Mouse (Mus musculus) telencephalon, adult 2 months (tissue): ENCODE measurements at regions not wholly inside any gene's neighbourhood (a gene's known extent, or its start where the extent isn't known, plus 50 kb on each side); places are given as distances from the start of the nearest gene placed in this dataset.

ENCODE experiments used
- DNase-seq: peaks from one replicate; pipeline ENCODE4 v3.0.0-alpha.2; 2011; ENCODE audit warnings: low read depth, low spot score

DNA sequence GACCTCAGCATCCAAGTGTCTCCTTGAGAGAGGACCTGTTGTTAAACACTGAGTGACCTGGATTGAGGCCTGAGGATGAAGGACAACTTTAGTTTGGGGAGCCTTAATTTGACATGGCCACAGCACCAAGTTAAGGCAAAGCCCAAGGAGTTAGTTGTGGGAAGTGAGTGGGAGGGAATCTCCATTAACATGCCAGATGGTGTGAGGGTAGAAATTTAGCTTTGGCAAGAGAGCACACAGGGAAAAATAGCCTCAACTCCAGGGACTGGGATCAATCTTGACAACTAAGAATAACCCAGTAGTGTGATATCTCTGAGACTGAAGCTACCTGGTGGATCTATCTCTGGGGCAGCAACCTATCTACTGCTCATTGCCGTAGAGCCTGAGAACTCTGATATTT is 105.4 kb downstream of the Ahr start:
- peak; percentile 55 for DNase-seq

DNA sequence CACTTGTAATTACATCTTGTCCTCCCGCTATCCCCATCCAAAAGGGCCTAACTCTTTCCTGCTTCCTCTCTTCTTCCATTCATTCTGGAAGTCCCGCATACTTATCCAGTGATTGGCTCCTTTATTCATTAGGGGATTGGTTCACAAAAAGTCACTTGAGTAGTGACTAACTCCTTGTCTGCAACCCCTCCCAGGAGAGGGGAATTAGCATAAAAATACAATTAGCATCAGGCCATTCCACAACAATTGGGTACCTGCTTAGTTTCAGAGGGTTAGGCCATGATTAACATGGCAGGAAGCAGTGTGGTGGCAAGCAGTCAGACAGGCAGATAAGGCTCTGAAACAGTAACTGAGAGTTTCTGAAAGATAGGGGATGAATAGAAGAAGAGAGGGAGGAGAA is 115.6 kb downstream of the Ahr start:
- no peak for DNase-seq

DNA sequence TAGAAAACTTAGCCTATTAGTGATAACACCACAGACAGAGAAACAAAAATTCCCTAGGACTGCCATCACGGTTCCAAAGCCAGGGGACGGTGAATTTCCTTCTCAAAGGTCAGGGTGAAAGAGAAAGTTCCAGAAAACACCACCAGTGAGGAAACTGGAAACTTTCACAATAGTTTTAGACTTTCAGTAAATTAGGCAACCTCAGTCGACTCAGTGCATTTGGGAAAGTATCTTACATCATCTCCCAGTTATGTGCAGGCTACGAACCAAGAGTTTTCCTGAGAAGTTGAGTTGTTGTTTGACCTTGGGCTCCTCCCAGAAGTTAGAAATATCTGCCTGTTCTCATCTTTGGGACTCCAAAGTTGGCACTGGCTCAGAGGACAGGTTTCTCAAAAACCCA is 116.9 kb downstream of the Ahr start:
- no peak for DNase-seq

DNA sequence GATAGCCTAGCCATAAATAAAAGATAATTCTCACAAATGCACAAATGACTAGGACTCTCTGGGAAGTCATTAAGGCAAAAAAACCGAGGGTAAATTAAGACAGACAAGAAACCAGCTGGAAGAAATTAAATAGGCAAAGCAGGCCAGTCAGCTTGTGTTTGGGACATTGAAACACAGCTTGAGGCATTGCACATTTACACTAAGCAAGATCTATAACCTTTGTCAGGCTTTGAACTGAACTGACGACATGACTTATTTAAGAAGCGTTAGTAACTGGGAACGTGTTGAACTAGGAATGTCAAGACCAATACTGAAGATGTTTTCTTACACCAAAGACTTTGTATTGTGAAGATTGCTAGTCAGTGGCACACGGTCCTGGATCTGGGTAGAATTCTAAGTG is 118.3 kb downstream of the Ahr start:
- DNase-seq = no peak

DNA sequence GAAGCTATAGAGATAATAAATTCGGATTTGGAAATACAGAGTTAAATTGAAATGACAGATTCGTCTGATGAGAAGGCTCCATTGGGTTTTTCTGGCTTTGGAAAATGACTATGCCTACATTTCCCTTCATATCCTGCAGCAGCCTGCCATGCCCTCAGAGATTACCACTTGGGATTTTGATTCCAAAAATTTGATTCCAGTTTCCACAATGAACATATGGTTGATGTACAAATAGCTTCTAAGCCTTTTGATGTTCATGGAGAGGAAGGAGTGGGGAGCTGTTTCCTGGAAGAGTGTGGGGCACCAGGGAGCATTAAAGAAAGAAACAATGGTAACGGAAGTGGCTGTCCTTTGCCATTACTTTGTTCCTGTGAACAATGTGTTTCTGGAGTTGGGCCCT is 122.1 kb downstream of the Ahr start:
- DNase-seq = no peak

DNA sequence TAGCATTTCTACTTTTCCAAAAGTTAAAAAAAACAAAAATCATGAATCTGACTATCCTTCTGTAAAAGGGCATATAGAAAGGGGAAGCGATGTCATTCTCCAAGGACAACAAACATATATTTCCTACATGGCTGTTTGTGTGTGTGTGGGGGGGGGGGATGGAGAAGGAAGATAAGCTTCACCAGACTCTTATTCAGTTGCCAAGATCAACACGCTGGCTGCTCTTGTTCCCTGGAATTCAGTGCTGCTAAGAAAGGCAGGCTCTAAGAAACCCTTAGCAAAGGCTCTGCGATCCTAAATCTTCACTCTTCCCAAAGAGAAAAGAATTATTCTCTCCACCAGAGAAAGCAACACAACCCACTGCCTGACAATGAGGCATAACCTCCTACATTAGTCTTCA is 126.4 kb downstream of the Ahr start:
- no peak for DNase-seq

DNA sequence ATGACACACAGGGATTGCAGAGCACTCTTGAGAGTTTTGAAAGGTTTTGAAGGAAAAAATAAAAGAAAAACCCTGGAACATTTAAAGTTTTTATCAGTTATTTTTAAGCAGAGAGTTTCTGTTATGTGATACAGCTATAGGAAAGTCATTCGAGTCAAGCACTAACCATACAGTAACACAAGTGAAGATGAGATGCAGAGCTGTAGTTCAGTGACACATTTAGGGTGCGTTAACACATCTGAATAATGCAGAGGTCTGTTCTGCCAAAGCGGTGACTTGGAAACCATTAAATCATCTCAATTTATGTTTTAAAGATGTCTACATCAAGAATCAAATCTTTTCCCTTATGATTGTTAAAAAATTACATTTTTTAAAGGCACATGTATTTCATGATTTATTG is 126.8 kb downstream of the Ahr start:
- no peak for DNase-seq

DNA sequence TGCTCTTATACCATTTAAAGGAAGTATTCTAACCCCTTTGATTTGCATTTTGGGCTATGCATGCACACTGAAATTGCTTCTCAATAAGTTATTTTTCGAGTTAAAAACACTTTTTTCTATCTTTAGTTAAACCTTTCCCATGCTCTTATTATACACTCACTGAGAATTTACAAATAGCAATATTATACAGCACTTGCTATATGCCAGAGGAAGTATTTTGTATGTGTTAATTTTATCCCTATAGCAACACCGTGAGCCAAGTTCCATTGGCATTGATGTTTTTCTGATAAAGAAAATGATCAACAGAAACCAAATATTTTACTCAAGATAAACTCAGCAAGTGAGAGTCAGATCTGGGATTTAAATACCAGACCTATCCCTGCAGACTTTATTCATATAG is 133.0 kb downstream of the Ahr start:
- DNase-seq = no peak

DNA sequence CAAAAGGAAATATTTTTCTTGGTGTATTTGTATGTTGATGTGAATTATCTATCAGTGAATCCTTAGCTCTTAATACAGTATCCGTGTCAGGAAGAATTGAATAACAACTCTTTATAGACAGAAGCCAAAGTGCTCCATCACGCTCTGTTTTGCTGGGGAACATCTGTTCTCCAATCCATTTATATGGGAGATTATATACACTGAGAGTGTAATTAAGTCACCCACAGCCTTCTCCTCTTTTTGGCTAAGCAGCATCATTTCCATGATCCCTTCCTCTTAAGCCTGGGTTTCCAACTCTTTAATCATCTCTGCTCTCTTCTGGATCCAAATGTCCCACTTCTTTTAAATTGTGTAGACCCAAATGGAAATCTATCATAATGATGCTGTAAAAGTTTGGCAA is 133.6 kb downstream of the Ahr start:
- peak; percentile 47 for DNase-seq

DNA sequence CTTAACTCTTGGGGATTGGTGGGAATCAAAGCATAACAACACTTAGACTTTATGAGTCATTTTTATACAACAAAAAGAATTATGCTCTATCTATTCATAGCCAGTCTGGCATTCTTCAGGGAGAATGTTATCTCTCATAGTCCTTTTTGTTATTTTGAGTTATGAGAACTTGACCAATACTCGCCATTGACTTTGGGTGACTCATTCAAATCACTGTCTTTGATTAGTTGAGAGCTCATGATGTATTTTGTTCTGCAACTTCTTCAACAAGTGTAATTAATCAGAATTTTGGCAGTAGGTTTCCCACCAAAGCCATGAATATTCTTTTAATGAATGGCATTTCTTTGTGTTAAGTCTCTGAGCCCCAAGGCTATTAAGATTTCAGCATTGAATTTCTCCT is 139.6 kb downstream of the Ahr start:
- DNase-seq = no peak

DNA sequence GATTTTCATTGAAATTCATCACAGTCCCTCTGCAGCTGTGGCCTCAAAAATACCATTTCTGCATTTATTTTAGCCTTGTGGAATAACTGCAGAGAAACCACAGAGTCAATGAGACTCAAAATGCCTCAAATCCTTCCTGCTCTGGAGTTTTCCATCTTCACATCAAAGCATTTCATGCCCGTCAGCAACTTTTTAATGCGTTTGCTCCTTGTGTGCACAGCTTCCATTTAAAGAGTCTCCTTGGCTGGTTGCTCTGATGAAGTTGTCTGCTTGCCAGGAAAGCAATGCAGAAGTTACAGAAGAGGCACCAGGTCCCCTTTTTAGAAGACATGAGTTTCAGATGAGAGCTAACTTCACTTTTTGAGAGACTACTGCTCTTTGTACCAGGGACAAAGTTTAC is 142.7 kb downstream of the Ahr start:
- DNase-seq = peak; percentile 49

DNA sequence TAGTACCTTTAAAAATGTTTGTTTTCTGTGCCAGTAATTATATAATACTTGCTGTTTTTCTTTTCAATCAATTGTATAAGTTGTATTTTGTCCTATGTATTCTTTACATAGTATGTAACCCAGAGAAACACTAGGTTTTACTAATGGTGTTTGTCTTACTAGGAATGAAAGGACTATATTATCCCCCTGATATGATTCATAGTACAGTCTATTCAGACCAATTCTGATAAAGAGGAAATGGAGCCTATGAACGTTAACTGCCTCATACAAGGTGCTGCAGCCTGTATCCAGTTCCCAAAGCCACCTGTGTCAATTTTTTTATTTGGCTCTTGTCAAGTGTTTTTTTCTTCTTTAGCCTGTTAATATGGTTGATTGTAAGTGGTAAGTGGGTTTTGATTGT is 144.6 kb downstream of the Ahr start:
- DNase-seq = no peak

DNA sequence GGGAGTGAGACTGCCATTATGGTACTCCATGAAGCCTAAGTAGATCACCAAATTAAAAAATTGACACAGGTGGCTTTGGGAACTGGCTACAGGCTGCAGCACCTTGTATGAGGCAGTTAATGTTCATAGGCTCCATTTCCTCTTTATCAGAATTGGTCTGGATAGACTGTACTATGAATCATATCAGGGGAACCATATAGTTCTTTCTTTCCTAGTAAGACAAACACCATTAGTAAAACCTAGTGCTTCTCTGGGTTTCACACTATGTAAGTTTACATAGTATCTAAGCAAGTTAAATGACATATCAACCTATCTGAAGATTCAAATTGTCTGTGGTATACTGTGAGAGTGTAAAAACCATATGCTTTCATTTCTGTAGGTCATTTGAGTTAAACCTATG is 145.0 kb downstream of the Ahr start:
- DNase-seq = no peak

DNA sequence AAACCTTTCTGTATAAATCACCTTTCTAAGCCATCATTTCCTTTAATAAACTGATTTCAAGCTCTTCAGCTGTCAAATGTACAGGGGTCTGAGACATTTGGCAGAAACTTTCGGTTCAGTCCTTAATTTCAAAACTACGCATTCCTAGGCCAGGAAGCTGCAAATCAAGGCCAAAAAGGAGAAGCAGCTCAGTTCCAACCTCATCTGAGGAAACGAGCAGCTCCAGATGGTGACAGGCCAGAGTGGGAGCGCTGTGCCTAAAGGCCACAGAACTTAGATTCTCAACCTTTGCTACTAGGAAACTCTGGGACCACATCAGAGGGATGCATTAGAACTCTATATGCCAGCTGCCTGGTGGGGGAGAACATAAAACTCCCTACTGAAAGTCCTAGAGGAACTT is 150.6 kb downstream of the Ahr start:
- DNase-seq = no peak

DNA sequence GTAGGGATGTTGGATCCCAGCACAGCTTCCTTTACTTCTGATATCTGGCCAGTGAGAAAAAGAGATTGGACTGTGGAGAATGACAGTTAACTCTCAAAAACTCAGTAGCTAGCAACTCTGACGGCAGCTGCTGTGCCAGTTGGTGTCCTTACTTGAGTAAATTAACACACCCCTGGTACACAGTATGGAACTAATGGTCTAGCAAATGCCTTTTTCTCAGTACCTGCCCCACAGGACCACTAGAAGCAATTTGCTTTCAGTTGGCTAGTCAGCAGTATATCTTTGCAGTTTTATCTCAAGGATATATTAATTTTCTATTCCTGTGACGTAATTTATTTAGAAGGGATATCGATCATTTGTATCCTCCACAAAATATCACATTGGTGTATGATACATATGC is 157.6 kb downstream of the Ahr start:
- no peak for DNase-seq

DNA sequence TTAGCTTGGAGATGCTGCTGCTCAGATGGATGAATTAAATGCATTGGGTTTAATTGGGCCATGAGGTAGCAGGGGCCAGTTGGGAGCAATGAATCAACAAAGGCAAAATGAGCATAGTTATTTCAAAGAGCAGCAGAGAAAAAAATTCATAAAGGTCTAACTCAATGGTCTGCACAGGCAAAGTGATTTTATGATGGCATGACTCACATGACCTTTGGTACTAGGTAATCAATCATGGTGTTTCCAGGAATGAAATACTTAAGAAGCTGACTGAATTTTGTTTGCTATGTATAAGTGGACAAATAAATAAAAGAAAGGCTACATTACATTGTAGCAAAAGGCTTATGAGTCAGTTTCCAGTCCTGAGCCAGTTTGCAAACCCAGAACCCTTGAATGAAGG is 158.5 kb downstream of the Ahr start:
- DNase-seq = no peak

DNA sequence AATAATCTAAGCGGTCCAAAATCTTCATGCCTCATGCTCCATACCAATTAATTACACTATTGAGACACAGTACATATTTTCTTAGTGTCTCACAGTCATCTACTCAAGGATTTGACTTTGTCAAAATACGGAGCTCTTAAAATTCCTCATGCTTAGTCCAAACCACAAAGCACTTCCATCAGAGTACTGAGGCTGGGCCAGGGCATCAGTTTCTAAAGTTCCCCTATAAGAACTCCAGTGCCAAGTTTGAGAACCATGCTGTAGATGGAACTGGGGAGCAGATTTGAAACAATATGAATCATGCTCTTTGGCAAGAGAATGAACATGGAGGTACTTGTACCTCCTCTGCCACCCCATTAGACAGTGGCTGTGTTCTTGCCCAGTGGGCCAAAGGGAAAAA is 176.9 kb downstream of the Ahr start:
- DNase-seq = no peak

DNA sequence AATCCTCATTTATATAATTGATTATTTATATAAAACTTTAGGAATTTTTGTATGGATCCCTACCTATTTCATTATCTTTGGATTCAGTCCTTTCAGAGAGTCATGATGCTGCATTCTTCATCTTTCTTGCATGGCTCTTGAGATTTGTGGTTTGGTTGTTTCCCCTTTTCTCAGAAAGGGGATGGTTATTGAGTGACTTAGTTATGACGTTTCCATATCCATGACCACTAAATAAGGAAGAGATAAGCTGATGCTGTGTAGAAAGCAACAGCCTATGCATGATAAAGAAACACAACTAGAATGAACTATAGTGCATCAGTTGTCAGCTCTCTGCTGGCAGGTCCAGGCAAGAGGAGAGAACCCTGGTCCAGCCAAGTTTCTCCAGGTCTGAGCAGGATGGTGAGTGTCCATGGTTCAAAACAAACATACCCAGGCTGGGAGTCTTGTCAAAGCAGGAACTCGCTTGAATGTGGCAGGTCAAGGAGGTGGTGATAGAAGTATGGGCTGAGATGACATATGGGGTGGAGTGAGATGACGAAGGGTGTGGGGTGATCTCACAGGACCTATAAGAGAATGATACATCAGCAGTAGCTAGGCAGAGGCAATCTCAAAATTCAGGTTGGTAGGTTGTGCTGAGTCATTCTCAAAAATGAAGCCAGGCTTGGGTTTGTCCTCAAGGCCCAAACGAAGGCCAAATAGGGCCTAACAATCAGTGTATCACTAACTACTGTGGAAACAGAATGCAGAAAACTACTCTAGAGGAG is 196.5 kb downstream of the Ahr start:
- no peak for DNase-seq

DNA sequence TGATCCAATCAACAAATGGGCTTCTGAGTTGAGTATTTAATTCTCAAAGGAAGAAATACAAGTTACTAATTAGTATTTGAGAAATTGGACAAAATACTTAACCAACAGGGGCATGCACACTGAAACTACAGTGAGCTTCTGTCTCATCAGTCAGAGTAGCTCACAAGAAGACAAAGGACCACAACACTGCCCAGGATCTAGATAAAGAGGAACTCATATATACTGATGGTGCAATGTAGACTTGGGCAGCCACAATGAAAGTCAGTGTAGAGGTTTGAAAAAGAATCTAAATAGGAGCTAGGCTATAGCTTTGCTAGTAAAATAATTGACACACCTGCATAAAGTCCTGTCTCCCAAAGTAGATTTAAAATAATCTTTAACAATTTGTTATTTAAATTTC is 198.5 kb downstream of the Ahr start:
- no peak for DNase-seq

DNA sequence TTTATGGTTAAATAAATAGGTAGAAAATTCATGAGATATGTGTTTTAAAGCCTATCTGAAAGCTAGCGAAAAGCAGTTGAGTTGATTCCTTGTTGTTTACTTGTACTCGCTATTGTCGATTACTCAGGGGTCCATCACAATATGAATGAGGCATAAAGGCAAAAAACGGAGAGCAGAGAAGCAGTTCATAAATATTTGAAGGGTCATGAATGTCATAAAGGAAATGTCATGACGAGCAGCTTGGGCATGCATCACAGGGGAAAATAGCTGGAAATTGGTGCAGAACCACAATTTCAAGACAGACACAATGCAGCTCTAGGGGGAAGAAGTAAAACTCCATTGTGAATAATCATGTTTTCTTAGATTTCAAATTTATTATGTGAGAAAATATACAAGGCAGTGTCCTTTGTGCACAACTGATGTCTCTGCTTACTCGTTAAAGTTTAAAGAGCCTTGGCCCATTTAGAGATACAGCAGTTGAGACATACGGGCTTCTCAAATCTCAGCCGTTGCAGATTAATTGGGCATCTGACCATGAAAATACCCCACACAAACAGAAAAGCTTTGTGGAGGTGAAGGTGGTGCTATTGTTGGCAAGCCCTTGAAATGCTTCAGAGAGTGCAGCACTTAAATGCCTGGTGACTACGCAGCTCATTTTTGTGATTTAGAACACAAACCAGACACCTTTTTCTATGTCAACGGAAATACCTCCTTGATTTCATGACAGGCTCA is 200.3 kb downstream of the Ahr start:
- no peak for DNase-seq

DNA sequence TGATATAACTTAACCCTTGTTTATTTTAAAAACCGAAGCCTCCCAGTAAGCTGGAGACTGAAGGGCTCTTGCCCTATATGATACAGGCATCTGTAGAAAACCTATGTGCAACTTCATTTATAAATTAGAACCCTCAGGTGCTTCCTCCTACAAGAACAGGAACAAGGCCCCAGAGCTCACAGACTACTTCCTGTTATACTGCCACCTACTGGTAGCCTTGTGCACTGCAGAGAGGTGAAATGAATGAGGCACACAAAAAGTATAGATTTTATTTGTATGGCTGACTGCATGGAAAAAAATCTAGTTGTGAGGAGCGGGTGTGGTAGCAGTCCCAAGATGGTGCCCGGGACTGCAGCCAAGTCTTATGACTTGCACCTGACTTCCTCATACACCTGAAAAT is 203.5 kb downstream of the Ahr start:
- no peak for DNase-seq

DNA sequence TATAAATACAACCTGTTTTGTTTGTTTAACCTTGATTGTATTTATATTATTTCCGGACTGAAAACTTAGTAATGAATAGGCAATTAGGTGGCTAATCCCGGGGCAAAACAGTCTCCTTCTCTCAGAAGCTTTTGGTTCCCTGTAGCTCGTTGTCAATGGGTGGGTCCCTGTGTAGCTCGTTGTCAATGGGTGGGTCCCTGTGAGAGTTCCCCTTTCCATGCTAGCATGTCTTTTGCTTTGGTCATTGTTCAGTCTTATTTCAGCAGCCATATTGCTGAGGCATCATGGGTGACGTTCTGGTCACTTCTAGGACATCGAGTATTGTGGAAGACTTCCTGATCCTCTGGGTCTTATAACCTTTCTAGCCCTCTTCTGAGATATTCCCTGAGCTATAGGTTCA is 205.1 kb downstream of the Ahr start:
- no peak for DNase-seq

DNA sequence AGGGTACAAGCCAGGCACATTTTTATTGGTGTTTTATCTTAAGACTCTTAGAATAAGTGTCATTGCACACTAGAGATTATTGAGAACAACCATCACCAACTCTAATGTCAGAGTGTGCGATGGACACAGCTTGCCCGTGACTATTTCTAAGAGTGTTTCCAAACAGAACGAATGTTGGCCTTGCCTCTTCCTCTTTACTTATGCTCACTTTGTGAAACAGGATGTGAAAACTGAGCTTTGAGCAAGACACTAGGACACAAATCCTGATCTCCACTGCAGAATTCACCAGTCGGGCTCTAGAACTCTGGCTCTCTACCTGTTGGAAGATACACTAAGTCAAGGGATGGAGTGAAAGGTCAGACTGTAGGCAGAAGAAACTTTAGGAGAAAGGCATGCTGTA is 215.3 kb downstream of the Ahr start:
- no peak for DNase-seq

DNA sequence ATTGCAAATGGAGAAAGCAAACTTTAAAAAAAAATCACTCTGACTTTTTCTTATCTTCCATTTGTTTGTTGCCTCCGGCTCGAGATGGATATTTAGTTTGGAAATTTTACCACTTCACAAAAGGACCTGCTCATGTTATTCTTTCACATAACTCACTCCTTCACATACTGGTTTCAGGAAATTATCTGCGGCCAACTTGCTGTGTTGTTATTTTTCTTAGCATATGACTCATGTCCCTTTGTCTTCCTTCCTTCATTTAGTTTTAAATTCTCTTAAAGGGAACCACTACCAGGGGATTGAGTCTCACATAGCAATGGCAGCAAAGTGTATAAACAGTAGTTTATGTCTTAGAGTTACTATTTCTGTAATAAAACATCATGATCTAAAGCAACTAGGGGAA is 217.8 kb downstream of the Ahr start:
- DNase-seq = no peak
